Mouse (Mus musculus): ENCODE results near the gene Eif4h. TPM values are rescaled to one million over a fixed set of nuclear protein-coding genes. Genes with fewer than 3 reads are reported as not detected.

Gene Eif4h
- 10 to 100 TPM; 84.8 to 94.1 TPM for total RNA-seq (2021)
- long read RNA-seq, experiment 1, transcript Eif4h-201 (6 exons, 2,367 nt), result major isoform, 161 of 214 reads
- long read RNA-seq, experiment 1, transcript Eif4h-205 (7 exons, 2,726 nt), result minor isoform, 32 of 214 reads
- long read RNA-seq, experiment 1, partial matches to known transcripts, result 9 of 214 reads
- long read RNA-seq, experiment 1, other reads (novel, unspliced or antisense), result 12 of 214 reads
- long read RNA-seq, experiment 2, transcript Eif4h-205 (7 exons, 2,726 nt), result minor isoform, 31 of 190 reads
- long read RNA-seq, experiment 2, transcript Eif4h-201 (6 exons, 2,367 nt), result major isoform, 134 of 190 reads
- long read RNA-seq, experiment 2, partial matches to known transcripts, result 5 of 190 reads
- long read RNA-seq, experiment 2, other reads (novel, unspliced or antisense), result 20 of 190 reads

DNA sequence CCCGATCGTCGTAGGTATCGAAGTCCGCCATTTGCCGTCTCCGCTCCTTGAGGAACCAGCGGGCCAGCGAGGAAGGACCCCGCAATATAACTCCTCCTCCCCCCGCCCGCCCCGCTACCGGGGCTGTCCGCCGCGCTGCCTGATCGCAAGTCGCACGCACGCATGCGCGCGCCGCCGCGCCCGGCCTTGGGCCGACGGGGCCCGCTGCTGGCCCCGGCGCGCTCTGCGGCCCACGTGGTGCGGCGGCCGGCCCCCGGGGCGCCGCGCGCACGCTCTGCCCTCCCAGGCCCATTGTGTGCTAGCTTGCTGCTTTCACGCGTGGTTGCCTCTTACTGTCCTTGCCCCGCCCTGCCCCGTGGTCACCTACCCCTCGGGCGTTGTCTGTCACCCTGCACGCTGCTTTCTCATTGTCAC is at the start of gene Eif4h:
Gene Eif4h, minus strand, starts transcription at position 222 of the 414 bp plus-strand sequence.
- DNase-seq (ENCODE audit: low spot score), result peak; percentile 96

DNA sequence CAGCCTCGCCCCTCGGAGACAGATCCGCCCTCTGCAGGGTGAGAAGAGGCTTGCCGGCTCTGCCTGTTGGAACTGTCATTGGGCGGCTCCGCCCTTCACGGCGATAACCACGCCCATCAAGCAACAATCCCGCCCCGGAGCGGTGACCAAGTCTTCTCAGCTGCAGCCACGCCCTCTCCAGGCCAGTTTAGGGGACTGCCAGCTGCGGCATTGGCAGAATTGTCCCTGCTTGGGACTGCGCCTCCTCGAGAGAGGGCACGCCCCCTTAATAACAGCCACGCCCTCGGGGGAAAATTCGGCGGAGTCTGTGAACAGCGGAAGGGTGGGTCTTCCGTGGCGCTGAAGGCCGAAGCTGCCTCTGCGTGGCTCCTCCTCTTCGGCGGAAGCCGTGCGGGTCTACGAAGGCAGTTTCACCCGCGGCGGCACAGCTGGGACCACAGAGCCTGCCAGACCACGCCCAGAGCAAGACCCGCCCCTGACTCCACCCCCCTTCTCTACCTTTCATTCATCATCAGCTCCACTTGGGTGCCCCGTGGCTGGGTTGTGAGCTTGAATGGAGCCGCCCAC is 49.5 kb upstream of the Eif4h start:
- peak; percentile 100 for DNase-seq (ENCODE audit: low spot score)

GRCm38 (mm10) chr5:134688086-134688717 is 48.9 kb upstream of the Eif4h start, which contains the start of gene Limk1:
Gene Limk1, minus strand, starts transcription at chr5:134688598.
- DNase-seq (ENCODE audit: low spot score), result no peak

DNA sequence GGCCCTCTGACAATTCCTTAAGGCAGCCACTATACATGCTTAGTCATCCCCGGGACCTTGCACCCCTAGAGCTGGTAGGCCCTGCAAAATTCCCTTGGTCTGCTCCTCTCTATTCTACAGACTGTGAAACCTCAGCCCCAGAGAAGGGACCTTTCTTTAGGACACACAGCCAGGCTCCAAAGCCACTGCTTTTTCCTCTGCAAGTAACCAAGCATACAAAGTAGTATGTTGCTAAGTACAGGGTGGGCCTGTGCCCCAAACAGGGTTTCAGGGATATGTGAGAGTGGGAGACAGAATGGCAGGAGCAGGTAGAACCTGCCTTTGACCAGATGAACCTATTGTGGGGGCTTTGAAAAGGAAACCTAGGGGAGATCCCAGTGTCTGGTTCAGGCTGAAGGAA is 47.9 kb upstream of the Eif4h start:
- no peak for DNase-seq (ENCODE audit: low spot score)

GRCm38 (mm10) chr5:134686541-134686940 is 47.3 kb upstream of the Eif4h start:
- no peak for DNase-seq (ENCODE audit: low spot score)

DNA sequence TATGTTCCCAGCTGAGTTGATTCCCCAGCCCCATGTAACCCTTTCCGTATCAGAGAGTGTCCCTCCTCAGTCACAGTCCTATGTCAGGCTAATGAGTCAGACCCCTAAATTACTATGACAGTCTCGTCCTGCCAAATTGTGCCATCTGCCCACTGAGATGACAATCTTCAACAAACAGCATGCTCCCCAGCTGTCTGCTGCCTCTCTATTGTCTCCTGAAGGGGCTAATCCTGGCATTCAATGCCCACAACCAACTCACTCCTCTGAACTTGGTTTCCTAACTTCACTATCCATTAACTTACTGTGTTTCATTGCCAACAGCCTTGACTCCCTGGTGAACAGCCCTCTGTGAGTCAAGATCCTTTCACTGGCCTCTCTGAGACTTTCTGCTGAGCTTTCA is 45.1 kb upstream of the Eif4h start:
- DNase-seq (ENCODE audit: low spot score), result no peak

DNA sequence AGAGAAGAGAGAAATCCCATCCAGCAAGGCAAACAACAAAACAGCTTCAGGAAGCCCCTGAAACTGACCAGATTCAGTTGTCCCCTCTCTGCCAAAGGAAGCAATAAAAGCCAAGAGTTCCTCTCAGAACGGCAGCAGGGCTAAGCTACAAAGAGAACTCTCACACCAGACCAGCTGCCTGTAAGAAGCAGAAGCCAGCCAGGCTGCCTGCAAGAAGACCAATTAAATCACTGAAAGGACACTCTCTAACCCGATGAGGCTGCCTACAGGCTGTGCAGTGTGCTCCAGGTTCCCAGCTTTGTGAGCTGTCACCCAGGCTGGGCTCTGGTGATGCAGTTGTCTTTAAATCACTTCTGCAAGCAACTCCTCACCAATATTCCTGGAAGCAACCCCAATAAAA is 44.5 kb upstream of the Eif4h start:
- no peak for DNase-seq (ENCODE audit: low spot score)

DNA sequence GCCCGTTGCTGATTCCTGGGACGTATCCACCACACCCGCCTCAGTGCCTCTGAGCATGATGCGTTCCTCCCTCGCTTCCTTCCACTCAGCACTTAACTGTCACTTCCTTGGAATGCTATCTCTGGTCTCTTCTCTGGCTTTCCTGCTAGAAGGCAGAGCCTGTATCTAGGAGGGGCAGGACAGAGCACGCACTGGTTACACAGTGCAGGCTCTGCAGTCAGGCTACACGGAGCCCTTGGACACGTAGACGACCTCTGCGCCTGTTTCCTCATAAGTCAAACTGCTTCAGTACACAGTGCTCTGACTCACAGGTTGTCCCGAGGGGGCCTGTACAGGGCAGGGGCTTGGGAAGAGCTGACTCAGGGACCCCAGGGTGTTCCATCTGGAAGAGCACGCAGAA is 40.9 kb upstream of the Eif4h start:
- DNase-seq (ENCODE audit: low spot score), result no peak

DNA sequence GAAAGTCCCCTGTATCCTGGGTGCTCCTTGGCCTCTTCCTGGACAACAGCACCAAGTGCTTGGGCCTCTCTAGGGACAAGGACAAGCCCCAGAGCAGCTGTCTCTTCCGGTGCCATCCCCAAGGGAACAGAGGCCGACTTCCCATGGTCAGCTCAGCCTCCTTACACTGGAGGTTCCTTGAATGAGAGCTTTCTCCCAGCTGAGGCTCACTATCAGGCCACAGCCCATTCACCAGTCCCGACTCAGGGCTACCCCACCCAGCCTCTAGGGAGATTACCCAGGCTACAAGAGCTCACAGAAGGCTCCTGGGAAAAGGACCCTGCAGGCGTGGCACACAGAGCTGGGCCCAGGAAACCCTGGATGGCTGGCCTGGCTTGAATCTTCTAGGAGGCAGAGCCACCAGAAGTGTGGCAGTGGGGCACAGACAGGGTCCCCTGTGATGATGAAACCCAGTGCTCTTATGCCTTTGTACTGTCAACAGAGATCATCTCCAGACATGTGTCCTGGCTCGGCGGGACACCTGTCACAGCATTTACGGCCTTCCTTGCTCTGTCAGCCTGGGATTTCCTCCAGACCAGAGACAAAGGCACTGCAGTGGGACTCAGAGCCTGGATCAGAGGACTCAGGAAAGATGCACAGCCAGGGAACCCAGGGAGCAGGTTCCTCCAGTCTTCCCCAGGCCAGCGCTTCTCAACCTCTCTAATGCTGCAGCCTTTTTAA is 39.7 kb upstream of the Eif4h start:
- DNase-seq (ENCODE audit: low spot score), result peak; percentile 28

DNA sequence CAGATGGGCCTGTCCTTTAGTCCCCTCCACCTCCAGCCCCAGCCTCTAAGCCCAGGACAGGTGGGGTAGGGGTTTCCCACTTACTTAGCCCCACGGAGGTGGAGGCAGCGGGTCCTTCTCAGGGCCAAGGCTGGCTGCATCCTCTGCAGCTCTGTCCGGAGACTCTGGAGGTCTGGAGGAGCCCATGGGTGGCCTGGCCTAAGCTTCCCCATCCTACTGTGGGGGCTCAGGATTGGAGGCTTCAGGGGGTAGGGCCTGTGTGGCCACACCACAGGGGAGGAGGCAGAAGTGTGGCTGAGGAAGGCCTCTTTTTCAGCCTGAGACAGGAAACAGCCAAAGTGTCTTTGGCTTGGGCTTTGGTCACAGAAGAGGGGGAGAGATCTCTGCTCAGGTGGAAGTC is 38.7 kb upstream of the Eif4h start:
- DNase-seq (ENCODE audit: low spot score), result peak; percentile 58

DNA sequence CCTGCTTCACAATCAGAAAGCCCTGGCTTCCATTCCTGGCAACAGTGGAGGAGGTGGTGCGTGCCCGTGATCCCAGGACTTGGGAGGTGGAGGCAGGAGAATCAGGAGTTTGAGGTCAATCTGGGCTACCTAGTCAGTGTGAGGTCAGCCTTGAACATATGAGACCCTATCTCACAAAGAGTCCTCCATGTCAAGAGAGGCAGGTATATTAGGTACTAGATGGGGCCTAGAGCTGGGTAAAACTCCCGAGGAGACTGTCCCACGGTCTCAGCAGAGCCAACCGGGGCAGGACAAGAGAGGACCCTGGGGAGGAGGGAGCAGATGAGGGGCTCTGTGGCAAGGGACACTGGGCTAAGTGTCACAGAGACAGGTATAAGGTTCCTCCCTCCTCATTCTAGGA is 38.2 kb upstream of the Eif4h start:
- DNase-seq (ENCODE audit: low spot score), result no peak

- DNase-seq (ENCODE audit: low spot score), result peak; percentile 84
Observed at GRCm38 (mm10) chr5:134675956-134676759, 36.9 kb upstream of the Eif4h start.

- DNase-seq (ENCODE audit: low spot score), result no peak
Observed at GRCm38 (mm10) chr5:134674977-134675376, 35.7 kb upstream of the Eif4h start.

DNA sequence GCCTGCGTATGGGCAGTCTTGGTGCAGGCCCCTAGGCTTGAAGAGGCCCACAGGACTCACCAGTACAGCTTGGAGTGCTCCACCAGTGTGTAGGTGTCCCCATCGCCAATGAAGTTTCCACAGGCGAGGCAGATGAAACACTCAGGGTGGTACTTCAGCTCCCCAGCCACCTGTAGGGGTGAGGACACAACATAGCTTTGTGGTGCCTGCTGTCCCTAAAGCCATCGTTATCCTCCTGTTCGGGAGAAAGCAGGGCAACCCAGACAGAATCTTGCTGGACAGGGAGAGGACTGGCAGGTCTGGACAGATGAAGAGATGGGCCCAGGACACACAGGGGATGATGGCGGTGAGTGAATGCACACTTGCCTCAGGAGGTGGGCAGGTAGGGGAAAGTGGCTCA is 33.3 kb upstream of the Eif4h start:
- no peak for DNase-seq (ENCODE audit: low spot score)

GRCm38 (mm10) chr5:134672198-134672516 is 32.9 kb upstream of the Eif4h start:
- DNase-seq (ENCODE audit: low spot score), result no peak

DNA sequence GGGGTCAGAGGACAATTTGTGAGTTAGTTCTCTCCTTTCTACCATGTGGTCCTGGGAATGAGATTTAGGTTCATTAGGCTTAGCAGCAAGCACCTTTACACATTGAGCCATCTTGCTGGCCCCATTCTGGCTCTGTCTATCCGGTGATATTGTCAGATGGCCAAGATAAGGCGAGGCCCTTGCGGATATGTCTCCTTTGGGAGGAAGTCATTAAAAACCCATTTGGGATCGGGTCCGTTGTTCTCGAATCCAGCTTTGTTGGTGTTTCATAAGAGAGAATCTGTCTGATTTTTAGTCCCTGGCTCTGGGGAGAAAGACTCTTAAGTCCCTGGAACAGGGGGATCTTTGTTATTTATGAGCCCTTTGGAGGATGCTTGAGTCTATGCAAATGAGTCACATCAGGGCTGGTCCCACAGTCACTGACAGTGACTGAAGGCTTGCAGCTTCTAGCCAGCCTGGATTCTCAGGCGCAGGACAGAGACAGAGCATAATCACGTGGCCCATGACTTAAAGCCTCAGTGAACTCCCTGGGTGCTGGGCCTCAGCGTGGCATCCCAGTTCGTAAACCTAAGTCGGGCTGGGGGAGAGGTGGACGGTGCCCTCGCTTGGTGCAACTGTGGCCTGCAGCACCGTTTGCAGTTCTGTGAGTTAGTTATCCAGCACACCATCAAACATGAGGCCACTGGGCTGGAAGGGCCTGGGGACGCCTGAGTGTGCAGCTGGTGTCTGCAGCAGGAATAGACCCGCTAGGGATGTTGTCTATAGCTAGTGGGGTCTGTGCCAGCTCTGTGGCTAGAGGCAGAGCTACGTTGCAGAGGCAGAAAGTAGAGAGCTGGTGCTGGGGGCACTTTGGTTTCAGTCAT is 32.3 kb upstream of the Eif4h start:
- peak; percentile 11 for DNase-seq (ENCODE audit: low spot score)

DNA sequence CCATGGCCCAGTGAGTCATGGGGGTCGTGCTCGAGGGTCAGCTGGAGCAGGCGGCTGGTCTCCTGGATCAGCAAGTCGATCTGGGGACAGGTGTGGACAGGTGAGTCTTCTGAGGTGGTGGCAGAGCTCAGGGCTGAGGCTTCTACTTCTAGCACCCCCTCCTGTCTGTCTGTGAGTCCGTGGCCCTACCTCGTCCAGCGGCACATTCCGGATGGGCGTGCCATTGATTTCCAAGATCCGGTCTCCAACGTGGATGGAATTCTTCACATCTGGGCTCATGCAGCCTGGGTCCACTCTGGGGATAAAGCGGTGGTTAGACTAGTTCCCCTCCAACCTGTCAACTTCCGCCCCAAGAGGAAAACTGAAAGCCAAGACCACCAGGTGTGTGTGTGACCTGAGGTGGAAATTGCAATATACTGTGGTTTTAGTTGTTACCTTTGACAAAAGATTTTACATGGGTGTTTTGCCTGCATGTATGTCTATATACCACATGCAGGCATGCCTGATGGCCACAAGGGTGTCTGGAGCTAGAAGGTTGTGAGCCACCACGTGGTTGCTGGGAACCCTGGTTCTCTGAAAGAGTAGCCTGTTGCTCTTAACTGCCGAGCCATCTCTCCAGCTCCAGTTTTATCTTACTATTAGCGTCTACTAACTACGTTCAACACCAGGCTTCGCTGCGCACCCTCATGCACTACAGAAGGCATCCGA is 29.9 kb upstream of the Eif4h start:
- DNase-seq (ENCODE audit: low spot score), result no peak

GRCm38 (mm10) chr5:134668495-134668894 is 29.2 kb upstream of the Eif4h start:
- DNase-seq (ENCODE audit: low spot score), result no peak

DNA sequence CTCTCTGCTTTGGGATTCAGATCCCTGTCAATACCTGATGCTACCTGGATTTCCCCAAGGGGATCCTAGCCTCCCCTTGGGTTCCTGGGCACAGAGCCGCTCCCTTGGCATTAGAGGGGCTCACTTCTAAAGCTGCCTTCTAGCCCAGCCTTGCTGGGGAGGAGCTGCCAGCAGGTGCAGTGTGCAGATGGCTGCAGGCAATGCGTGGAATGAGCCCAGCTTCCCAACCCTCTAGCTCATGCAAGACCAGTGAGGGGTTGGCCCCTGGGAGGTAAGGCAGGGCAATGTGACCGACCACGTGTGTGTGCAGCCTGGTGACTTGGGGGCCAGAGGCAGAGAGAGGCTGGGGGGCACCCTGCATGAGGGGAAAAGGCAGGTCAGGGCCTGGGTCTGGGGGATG is 17.4 kb upstream of the Eif4h start:
- no peak for DNase-seq (ENCODE audit: low spot score)

DNA sequence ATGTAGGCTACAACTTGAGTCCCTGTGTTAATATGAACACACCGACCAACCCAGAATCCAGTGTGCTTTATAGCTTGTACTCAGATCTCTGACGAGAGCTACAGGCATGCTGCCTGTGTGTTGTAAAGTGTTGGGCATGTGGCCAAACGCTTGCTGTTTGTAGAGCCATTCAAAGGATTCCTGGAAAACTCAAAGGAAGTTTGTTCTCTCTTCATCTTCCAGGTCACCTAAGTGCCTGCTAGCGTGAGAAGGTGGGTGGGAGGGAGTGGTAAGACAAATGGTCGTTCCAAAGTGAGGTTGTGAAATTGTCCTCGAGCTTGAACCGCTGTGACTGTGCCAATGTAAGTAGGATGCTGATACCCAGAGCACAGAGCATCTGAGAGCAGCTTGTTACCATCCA is 12.7 kb upstream of the Eif4h start:
- DNase-seq (ENCODE audit: low spot score), result no peak

All from gastrocnemius, adult 18-20 months (tissue).